Mouse (Mus musculus) liver, embryonic 15.5 days (tissue): ENCODE measurements at regions not wholly inside any gene's neighbourhood (a gene's known extent, or its start where the extent isn't known, plus 50 kb on each side); places are given as distances from the start of the nearest gene placed in this dataset.

Experiments used
- ATAC-seq: fragments of 200-750 bp; cut with Nextera tagmentation; 2 replicates; pipeline ENCODE4 v1.8.0; 2017; ENCODE audit warnings: moderate number of reproducible peaks, mild to moderate bottlenecking, moderate library complexity; ENCODE audit not compliant: insufficient read depth
- H3K27ac ChIP-seq: fragments of 300-500 bp; sonication (generic); replicated peaks from 2 replicates; pipeline ENCODE4 v1.5.1; 2015; ENCODE audit warnings: mild to moderate bottlenecking, inconsistent platforms
- H3K27me3 ChIP-seq: fragments of 300-500 bp; sonication (generic); 2 replicates; pipeline ENCODE4 v1.6.1; 2015; ENCODE audit warnings: mild to moderate bottlenecking, inconsistent platforms
- H3K36me3 ChIP-seq: fragments of 300-500 bp; sonication (generic); replicated peaks from 2 replicates; pipeline ENCODE4 v1.6.1; 2015; ENCODE audit warnings: moderate library complexity, mild to moderate bottlenecking, inconsistent platforms
- H3K4me1 ChIP-seq: fragments of 300-500 bp; sonication (generic); replicated peaks from 2 replicates; pipeline ENCODE4 v1.6.1; 2015; ENCODE audit warnings: inconsistent platforms
- H3K4me2 ChIP-seq: fragments of 300-500 bp; sonication (generic); 2 replicates; pipeline ENCODE4 v1.6.1; 2015; ENCODE audit warnings: moderate library complexity, mild to moderate bottlenecking, inconsistent platforms
- H3K4me3 ChIP-seq: fragments of 300-500 bp; sonication (generic); replicated peaks from 2 replicates; pipeline ENCODE4 v1.5.1; 2015; ENCODE audit warnings: mild to moderate bottlenecking, inconsistent platforms
- H3K9ac ChIP-seq: fragments of 300-500 bp; sonication (generic); 2 replicates; pipeline ENCODE4 v1.6.1; 2015; ENCODE audit warnings: moderate library complexity, mild to moderate bottlenecking, inconsistent platforms
- H3K9me3 ChIP-seq: fragments of 300-500 bp; sonication (generic); replicated peaks from 2 replicates; pipeline ENCODE4 v1.6.1; 2016; ENCODE audit warnings: inconsistent platforms
- WGBS: fragments of 180-500 bp; shearing (Covaris S2); methylation state at CpG from one replicate; pipeline ENCODE4 v1.1.7; 2015; ENCODE audit warnings: mixed read lengths; ENCODE audit not compliant: insufficient replicate concordance; 5-methylcytosine and 5-hydroxymethylcytosine counted together

DNA sequence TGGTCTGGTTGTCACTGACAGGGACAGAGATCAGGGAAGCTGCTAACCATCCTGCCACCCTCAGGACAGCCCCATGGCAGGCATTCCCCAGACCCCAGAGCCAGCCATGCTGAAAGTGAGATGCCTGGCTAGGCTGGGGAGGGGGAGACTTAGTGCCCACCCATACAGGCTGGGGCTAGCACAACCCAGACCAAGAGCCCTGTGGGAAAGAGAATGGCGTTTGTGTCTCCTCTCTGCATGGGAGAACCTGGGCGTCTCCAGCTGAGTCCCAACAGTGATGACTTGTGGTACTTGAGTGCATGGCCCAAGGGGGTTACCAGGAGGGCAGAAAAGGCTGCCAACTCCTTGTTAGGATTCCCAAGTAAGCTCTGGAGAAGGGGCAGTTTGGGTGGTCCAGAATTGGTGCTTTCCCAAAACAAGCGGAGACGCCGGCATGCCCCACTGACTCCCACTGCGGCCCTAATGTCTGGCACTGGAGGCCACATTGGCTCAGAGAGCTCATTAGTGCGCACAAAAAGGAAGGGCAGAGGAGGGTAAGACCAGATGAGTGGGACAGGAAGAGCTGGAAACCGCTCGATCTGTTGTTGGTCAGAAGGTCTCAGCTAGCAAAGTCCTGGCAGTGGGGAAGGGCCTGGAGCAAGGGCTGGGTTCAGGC is 332.2 kb upstream of the Npvf start:
- no peak overlapping the region for H3K4me3 ChIP-seq
- H3K4me2 ChIP-seq, result no peak overlapping the region
- no peaks in the 10 kb centered on the region for H3K36me3 ChIP-seq
- H3K9ac ChIP-seq, result no peak overlapping the region
- no peak overlapping the region for H3K27ac ChIP-seq
- 67% methylated on average over 9 of the region's 9 CpGs for WGBS
- H3K4me1 ChIP-seq, result no peaks in the 10 kb centered on the region
- no peak for ATAC-seq
- no peaks in the 10 kb centered on the region for H3K27me3 ChIP-seq
- H3K9me3 ChIP-seq, result no peaks in the 10 kb centered on the region

DNA sequence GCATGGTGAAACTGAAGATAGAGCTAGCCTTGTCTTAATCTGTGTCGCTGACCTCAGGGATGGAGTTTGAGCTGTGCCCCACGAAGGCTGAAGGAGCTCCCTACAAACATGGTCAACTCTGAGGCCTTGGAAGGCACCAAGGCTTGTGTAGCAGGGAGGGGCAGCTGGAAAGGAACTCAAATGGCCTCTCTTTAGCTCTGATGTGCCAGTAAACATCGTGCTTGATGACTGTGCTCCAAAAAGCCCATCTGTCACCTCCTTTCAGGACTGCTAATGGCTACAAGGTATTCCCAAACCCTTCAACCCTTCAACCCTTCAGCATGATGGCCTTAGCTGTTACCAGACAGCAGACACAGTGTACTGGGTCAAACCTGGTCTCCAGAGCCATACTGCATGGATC is 334.3 kb upstream of the Npvf start:
- Histone ChIP-seq H3K4me2 (no peak overlapping the region), H3K4me3 (no peak overlapping the region), H3K9me3 (no peaks in the 10 kb centered on the region), H3K9ac (no peak overlapping the region), H3K36me3 (no peaks in the 10 kb centered on the region), H3K27me3 (no peaks in the 10 kb centered on the region), H3K27ac (no peak overlapping the region), H3K4me1 (no peaks in the 10 kb centered on the region)
- ATAC-seq, result no peak
- 42% methylated on average over 3 of the region's 3 CpGs for WGBS

DNA sequence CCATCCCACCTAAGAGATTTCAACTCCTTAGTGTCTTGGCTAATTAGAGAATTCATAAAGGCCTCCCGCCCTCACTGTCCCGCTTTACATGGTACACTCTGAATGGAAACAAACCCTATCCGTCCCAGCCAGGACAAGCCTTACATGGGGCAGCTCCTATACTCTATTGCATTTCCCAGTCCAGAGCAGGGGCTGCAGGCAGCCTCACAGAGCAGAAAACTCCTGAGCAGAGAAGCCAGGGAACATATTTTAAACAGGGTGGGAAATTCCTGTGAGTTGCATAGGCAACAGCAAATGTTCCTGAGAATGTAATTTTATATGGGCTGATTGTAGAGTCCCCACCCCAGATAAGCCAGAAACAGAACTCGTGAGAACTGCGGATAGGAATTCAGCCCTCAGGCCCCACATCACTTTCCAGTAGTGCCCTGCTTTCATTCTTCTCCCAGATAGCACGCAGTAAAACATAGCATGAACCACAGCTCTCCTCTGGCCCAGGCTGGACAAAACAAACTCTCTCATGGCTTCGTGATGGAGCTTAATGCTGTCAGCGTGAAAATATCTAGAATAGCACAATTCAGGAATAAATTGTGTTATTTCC is 337.4 kb upstream of the Npvf start:
- WGBS, result 59% methylated on average over 8 of the region's 8 CpGs
- Histone ChIP-seq H3K27ac (no peak overlapping the region), H3K4me2 (no peak overlapping the region), H3K9ac (no peak overlapping the region), H3K4me3 (no peak overlapping the region), H3K27me3 (no peaks in the 10 kb centered on the region), H3K36me3 (no peaks in the 10 kb centered on the region), H3K9me3 (no peaks in the 10 kb centered on the region), H3K4me1 (no peaks in the 10 kb centered on the region)
- ATAC-seq, result no peak

DNA sequence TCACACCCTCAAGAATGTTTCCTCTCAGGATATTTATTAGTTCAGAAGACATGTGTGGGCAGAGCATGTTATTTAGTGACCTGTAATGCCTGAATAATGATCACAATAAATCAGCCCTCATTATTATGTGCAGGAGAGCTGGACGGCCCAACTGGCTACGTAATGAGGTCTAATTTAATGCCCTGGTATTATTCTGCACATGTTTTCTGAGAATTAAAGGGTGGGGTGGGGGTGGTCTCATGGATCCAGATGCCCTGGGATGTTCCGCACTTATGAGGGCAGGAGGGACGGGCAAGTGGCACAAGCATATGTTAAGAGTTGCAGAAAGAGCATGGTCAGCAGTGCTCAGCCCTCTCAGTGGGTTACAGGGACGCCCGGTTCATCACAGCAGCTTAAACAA is 339.7 kb upstream of the Npvf start:
- Histone ChIP-seq H3K4me3 (no peak overlapping the region), H3K4me1 (no peaks in the 10 kb centered on the region), H3K9ac (no peak overlapping the region), H3K4me2 (no peak overlapping the region), H3K27me3 (no peaks in the 10 kb centered on the region), H3K36me3 (no peaks in the 10 kb centered on the region), H3K9me3 (no peaks in the 10 kb centered on the region), H3K27ac (no peak overlapping the region)
- no peak for ATAC-seq
- WGBS, result 66% methylated on average over 6 of the region's 6 CpGs

DNA sequence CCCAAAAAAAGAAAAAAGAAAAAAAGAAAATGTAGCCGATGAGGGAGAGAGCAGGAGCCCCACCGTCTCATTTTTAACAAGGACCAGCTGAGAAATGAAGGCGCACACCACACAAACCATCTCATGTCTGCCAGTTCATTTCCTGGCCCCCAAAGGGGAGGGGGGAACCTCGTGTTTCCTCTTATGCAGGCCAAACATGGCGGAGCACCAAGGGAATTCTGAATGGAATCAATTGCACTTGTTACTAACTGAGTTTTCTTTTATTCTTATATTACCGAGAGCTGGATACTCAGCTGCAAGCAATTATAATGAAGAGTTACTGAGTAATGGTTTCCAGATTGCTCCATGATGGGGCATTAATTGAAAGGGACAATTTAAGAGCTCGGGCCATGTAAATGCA is 348.5 kb upstream of the Npvf start:
- Histone ChIP-seq H3K4me2 (no peak overlapping the region), H3K4me1 (no peaks in the 10 kb centered on the region), H3K27me3 (no peaks in the 10 kb centered on the region), H3K4me3 (no peak overlapping the region), H3K9ac (no peak overlapping the region), H3K36me3 (no peaks in the 10 kb centered on the region), H3K27ac (no peak overlapping the region), H3K9me3 (no peaks in the 10 kb centered on the region)
- WGBS, result 58% methylated on average over 7 of the region's 7 CpGs
- ATAC-seq, result no peak

DNA sequence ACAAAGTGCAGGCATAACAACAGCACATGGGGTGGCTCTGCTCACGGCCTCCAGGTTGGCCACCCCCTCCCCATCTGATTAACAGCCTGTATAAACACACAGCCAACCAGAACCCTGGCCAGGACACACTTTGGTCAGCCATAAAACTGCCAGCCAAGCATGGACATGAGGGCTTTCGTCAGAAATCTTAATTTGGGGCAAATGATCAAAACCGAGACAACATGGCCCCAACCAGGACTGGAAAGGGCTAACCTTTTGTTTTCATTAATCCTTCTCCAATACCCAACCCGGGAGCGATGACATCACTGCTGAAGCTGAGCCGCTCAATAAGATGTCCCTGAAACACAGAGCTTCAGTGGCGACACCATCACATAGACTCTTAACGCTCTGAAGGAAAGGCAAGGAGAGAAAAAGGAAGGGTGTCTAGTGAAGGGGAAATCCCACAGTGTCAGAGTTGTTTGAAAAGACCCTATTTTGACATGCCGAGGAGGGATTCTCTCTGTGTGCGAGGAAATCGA is 351.9 kb upstream of the Npvf start:
- Histone ChIP-seq H3K27me3 (no peaks in the 10 kb centered on the region), H3K4me2 (no peak overlapping the region), H3K4me1 (no peaks in the 10 kb centered on the region), H3K9ac (no peak overlapping the region), H3K9me3 (no peaks in the 10 kb centered on the region), H3K36me3 (no peaks in the 10 kb centered on the region), H3K27ac (no peak overlapping the region), H3K4me3 (no peak overlapping the region)
- ATAC-seq, result no peak
- WGBS, result 59% methylated on average over 11 of the region's 11 CpGs

DNA sequence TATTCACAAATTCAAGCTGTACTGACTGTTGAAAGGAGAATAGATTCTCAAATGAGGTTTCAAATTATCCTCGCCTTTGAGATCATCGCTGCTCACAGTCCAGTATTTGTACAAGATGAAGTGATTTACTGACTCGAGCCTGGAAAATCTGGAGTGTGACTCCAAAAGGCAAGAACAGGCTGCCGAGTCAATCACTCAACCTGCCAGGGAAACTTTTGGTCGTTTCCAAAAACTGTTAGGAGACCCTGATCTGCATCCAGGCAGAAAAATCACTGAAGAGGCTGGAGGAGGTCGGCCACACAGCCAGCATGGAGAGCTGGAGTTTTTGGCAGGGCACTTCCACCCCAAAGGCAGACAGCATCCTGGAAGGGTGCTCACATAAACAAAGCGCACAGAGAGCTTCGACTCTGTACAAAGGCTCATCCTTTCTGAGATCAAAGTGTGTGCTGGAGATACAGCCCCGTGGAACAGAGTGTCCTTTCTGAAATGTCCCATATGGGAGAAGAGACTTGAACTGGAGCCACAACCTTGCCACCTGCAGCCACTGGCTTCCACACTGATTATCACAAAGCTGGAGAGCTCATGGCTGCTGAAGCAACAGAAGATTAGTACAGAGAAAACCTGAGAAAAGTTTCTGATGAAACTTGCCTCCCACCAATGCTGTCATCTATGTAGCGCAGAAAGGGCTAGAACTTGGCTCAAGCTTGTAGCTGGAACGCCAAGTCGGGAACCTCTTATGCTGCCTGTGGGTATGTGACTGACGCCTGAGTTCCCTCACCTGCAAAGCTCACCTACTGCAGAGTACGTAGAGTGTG is 355.5 kb upstream of the Npvf start:
- H3K27ac ChIP-seq, result no peak overlapping the region
- WGBS, result 57% methylated on average over 14 of the region's 14 CpGs
- ATAC-seq, result no peak

DNA sequence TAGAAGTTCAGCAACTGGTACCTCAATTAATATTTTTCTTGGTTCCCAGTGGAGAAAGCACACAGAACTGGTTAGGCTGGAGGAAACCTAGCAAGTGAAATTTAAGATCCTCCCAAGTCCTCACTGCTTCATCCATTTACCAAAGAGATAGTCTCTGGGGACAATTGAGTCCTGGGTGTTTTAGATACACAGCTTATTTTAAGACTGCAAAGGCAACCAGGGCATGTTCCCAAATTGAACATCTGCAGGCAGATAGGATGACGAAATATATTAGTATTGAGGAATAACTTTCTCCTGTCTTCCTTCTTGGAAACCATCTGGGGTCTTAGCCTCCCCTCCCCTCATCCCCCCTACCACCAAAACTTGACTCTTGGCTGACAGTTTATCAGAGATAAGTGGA is 356.3 kb upstream of the Npvf start:
- ATAC-seq, result no peak
- H3K9ac ChIP-seq, result no peak overlapping the region
- no peaks in the 10 kb centered on the region for H3K4me1 ChIP-seq
- no peak overlapping the region for H3K4me2 ChIP-seq
- no peak overlapping the region for H3K27ac ChIP-seq
- H3K27me3 ChIP-seq, result no peaks in the 10 kb centered on the region
- H3K36me3 ChIP-seq, result no peaks in the 10 kb centered on the region
- H3K4me3 ChIP-seq, result no peak overlapping the region
- 35% methylated on average over 1 of the region's 1 CpGs for WGBS
- H3K9me3 ChIP-seq, result no peaks in the 10 kb centered on the region

More for the DNA sequence above, 355.5 kb upstream of the Npvf start:
- Histone ChIP-seq H3K27me3 (no peaks in the 10 kb centered on the region), H3K4me1 (no peaks in the 10 kb centered on the region), H3K9ac (no peak overlapping the region), H3K36me3 (no peaks in the 10 kb centered on the region), H3K9me3 (no peaks in the 10 kb centered on the region), H3K4me3 (no peak overlapping the region), H3K4me2 (no peak overlapping the region)

DNA sequence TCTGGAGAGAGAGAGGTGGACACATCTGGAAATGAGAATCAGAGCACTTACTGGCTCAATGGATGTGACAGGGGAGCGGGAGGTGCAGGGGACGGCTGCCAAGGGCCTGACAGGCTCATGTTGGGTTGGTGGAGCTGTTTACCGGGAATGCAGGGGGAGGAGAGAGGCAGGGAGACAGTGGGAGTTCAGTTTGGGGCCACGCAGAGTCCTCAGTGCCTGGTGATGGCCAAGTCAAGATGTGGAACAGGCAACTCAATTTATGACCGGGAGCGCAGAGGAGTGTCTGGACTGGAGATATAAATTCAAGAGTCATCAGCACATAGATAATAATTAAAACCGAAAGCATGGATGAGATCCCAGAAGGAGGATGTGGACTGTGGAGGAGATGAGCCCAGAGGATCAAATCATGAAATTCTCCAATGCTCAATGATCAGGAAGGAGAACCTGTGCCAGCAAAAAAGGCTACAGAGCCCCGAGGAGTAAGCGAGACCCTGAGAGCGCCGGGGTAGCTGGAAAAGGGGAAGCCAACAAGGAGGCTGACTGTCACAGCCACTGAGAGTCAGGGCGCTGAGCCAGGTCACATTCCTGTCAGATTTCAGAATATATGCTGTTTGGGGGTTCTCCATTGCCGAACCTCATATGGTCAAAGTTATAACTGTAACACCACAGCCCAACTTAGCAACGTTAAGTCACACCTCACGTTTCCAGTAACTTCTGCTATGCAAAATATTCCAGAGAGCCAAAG is 358.0 kb upstream of the Npvf start:
- ATAC-seq, result no peak
- 56% methylated on average over 15 of the region's 15 CpGs for WGBS

DNA sequence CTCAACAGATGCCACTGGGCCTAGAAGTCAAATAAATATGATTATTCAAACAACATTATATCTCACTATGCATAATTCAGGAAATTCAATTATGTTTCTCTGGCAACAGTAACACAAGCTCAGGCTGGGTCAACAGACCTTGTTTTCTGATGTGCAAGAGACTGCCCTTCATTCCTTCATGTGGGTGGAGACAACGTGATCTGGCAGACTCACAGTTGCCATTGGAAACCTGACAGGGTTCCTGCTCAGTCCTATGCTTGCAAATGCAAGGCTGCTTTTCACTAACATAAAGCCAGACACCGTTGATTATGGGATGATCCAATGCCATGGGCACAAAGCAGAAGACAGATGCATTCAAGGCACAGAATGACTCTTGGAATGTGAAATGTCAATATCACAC is 361.5 kb upstream of the Npvf start:
- Histone ChIP-seq H3K4me1 (no peaks in the 10 kb centered on the region), H3K27me3 (no peaks in the 10 kb centered on the region), H3K27ac (no peak overlapping the region), H3K4me3 (no peak overlapping the region), H3K9me3 (no peaks in the 10 kb centered on the region), H3K9ac (no peak overlapping the region), H3K4me2 (no peak overlapping the region), H3K36me3 (no peaks in the 10 kb centered on the region)
- WGBS, result 67% methylated on average over 2 of the region's 2 CpGs
- no peak for ATAC-seq

More for the DNA sequence above, 358.0 kb upstream of the Npvf start:
- H3K4me2 ChIP-seq, result no peak overlapping the region
- no peak overlapping the region for H3K9ac ChIP-seq
- no peak overlapping the region for H3K27ac ChIP-seq
- no peaks in the 10 kb centered on the region for H3K9me3 ChIP-seq
- no peaks in the 10 kb centered on the region for H3K27me3 ChIP-seq
- no peaks in the 10 kb centered on the region for H3K4me1 ChIP-seq
- no peaks in the 10 kb centered on the region for H3K36me3 ChIP-seq
- H3K4me3 ChIP-seq, result no peak overlapping the region
